Mouse (Mus musculus) brain, embryonic 14.5 days (tissue): ENCODE measurements around the gene Ildr2. TPM values are rescaled to one million over a fixed set of nuclear protein-coding genes. Genes with fewer than 3 reads are reported as not detected.

ENCODE experiments used
- DNase-seq: peaks from one replicate; pipeline ENCODE4 v3.0.0-alpha.2; 2011; ENCODE audit warnings: low read depth
- CTCF ChIP-seq: fragments of 200-500 bp; IDR thresholded peaks from 2 replicates; pipeline ENCODE4 v1.5.1; 2012; ENCODE audit warnings: inconsistent platforms, mild to moderate bottlenecking, moderate library complexity, borderline replicate concordance; ENCODE audit not compliant: insufficient read depth, insufficient read length; ENCODE audit errors: extremely low read depth
- POLR2A ChIP-seq: fragments of 200-500 bp; IDR thresholded peaks from 2 replicates; pipeline ENCODE4 v1.6.1; 2012; ENCODE audit warnings: mild to moderate bottlenecking, inconsistent platforms, borderline replicate concordance; ENCODE audit not compliant: poor library complexity, insufficient read depth, insufficient read length, severe bottlenecking; ENCODE audit errors: extremely low read depth
- polyA plus RNA-seq: library from polyadenylated mRNA; depleted of rRNA; stranded (reverse); fragments of >200 nt; gene quantifications from 2 replicates; pipeline ENCODE4 v1.2.3, GENCODE M21; 2012

The Ildr2 gene
- polyA plus RNA-seq, 1 experiment, result 7.5 TPM

DNA sequence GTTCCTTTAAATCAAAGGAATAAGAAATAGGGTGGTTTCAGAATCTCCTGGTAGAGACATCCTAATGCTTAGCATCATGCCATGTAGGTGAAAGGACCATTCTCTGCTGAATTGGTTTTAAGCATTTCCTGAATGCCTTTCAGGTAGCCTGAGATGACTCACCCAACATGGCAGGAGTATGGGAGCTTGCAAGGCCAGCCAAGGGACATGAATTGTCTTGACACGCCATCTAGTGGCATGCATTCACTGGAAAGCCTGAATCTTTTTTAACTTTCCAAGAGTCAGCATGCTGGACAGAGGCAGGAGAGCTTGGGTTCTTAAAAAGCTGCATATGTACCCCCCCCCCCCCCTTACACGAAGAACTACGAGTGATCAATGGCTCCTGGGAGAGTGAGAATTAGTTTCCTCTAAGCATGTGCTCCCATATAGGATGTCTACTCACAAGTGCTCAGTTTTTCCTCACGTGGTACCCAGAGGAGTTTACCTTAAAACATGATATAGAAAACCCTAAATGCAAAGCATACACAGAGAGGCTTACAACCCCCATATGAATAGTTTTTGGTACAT, 65.3 kb downstream of the Ildr2 start:
- TF ChIP-seq CTCF, result peak; percentile 74; the same call in 1 of the 2 replicates
- TF ChIP-seq POLR2A, result no peak

DNA sequence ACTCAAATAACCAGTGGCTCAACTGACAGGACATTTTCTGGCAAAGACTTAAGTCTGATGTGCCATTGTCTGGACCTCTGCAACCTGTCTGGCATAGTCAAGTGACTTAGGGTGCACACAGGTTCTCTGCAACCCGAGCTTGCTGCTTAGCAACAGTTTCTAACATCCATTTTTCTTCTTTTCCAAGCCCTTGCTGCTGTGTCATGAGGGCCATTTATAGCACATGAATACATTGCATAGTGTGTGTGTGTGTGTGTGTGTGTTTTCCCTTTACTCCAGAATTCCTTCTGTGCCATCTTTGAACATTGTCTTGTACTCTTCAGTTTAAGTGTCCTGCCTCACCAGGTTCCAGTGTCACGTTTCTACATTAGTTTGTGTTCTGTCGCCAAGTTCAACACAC, 72.5 kb downstream of the Ildr2 start:
- no peak for DNase-seq
- TF ChIP-seq CTCF, result no peak
- TF ChIP-seq POLR2A, result no peak

More for the DNA sequence above, 65.3 kb downstream of the Ildr2 start:
- DNase-seq, result peak; percentile 88

DNA sequence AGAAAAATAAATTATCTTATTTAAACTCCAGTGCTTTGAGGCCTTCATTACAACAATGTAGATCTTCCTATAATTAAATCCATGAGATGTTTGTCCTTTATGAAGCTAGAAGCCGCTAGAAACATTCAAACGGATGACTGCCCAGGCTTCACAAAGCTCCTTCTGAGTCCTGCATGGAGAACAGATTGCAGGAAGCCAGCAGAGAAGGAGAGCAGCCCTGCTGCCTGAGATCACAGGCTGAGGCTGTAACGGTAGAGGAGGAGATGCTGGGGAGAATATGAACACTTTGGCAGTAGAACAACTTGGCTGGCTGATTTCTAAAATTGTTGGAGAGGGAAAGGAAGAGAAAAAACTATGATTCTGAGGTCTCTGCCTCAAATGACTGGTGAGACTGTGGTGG, 76.8 kb downstream of the Ildr2 start:
- DNase-seq, result peak; percentile 26
- TF ChIP-seq CTCF, result no peak
- TF ChIP-seq POLR2A, result no peak

DNA sequence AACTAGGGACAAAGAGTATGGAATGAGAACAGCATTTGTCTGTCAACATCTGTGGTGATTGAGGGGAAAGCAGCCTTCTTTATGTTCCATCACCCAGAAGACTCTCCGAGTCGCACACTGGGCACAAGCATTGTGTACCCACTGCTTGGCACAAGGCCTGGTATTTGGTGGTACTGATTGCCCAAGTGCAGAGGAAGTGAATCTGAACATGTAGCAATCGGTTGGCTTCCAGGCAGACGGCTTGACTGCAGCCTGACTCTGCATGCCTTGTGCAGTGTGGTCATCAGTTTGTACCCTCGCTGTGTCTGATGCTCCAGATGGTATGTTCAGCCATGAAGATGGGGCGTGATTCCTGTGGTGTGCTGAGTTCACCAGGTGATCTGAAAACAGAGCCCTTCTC, 85.2 kb downstream of the Ildr2 start:
- no peak for DNase-seq
- TF ChIP-seq CTCF (no peak), POLR2A (no peak)

DNA sequence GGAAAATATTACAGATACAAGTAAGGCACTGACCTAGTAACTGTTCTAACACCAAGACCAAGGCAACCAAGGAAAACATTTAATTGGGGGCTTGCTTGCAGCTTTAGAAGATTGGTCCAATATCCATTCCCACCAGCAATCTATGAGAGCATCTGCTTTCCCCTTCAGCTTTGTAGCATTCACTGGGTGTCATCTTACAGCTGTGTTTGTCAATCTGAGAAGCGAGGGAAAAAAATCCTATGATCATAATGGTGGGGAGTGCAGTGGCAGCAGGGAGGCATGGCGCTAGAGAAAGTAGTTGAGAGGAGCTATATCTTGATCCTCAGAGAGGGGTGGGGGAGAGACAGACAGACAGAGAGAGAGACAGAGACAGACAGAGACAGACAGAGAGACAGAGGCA, 88.1 kb downstream of the Ildr2 start:
- TF ChIP-seq POLR2A, result no peak
- TF ChIP-seq CTCF, result no peak
- no peak for DNase-seq

DNA sequence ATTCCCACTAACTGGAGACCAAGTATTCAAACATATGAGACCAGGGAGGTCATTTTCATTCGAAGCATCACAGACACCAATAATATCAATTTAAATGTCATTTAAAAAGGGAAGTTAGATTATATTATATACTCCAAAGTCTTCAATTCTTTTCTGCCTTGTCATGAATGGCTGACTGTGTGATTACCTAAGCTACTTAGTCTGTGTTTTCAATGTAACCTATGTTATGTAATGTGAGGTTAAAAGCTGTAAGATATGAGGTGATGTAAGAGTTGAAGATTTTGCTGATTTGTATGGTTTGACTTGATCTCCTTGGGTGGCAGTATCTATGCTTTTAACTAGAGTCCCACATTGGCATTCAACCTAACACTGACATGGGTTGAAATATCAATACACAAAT, 88.6 kb downstream of the Ildr2 start:
- TF ChIP-seq CTCF (no peak), POLR2A (no peak)
- DNase-seq, result no peak

DNA sequence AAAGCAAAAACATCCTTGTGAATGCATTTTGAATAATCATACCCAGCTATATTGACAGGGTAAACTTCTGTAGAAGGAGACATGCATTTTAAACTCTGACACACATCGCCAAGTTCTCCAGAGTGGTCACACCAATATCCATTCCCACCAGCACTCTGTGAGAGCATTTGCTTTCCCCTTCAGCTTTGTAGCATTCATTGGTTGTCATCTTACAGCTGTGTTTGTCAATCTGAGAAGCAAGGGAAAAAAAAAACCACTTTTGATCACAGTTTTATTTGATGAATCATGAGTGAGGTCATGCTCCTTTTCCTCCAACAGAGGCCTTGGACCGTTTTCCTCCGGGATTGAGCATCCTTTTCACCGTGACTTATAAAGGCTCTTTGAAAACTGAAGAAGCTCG, 89.6 kb downstream of the Ildr2 start:
- TF ChIP-seq CTCF (no peak), POLR2A (no peak)
- no peak for DNase-seq

DNA sequence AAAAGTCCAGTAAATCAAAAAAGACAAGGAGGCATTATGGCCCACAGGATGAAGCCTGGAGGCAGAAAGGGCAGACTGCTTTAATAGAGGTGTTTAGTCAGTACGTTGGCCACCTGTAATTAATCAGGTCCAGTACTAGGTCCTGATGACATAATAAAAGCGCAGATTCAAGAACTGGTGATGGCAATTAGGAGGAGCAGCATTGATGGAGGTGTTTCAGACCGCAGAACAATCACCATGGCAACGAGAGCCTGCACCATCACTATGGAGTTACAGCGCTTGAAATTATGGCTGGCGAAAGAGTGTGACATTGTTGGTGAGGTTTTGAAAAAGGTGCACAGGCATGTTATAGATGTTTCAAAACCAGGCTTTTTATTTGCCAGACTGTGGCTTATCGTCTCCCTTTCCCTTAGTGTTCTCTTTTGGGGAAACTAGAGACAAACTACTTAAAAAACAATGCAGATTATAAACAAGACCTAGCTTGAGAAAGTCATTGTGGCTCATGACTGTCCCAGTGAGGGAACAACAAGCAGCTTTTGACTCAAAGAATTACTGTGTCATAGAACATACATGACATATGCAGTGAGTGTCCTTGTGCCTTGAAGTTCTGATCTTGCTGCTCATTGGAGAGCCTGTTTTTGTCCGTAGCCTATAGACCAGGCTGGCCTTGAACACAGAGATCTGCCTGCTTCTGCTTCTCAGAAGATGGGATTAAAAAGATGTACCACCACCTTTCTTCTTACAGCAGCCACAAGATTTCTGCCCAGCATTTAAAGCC, 90.5 kb downstream of the Ildr2 start:
- peak; percentile 84 for DNase-seq

DNA sequence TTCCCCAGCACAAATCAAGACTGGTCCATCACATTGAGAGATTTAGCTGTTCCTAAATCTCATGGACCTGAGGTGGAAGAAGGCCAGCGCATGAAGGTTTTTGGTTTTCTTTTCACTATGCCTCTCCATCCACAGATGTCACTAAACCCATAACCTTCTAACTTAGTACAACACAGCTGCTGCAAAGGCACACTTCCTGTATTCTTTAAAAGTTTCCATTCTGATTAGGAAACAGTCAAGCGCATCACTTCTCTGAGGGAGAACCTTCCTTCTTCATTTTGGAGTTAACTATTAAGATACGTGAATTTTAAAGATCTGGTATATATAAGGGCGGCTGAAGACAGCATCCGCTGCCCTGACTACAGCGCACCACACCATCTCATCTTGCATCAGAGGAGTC, 91.7 kb downstream of the Ildr2 start:
- TF ChIP-seq POLR2A (no peak), CTCF (no peak)
- DNase-seq, result no peak

More for the DNA sequence above, 90.5 kb downstream of the Ildr2 start:
- TF ChIP-seq POLR2A, result no peak
- no peak for TF ChIP-seq CTCF

DNA sequence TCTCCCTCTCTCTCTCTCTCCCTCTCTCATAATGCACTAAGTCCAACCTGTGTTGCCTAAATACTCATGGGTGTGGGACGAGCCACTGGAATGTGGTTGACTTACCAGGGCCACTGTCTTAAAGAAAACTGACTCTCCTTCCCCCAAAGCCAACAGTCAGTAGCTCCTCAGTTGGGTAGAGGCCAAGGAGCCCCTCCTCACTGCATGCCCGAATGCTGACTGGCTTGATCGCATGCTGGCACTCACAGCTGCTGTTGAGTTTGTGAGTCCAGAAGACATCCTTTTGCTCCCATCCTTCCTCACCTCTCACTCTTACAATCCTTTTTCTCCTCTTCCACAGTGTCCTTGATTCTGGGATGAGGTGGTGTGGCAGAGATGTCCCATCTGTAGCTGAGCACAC, 93.0 kb downstream of the Ildr2 start:
- TF ChIP-seq POLR2A (no peak), CTCF (no peak)
- DNase-seq, result no peak

DNA sequence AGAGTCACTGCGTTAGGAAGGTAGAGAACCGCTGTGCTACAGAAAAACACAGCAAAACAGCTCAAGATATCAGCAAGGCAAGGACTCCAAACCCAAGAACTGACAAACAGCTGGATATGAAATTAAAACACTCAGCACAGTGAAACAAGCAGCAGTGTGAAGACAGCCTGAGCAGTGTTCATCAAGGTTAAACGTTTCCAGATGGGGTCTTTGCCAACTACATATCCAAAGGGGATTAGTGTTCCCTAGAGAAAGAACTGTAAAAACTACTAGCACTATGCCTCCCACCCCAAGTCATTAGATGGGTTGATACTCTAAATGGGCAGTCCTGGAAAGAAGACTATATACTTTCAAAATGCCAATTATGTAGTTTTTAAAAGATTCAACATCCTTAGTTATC, 95.4 kb downstream of the Ildr2 start:
- no peak for TF ChIP-seq POLR2A
- TF ChIP-seq CTCF, result no peak
- no peak for DNase-seq

DNA sequence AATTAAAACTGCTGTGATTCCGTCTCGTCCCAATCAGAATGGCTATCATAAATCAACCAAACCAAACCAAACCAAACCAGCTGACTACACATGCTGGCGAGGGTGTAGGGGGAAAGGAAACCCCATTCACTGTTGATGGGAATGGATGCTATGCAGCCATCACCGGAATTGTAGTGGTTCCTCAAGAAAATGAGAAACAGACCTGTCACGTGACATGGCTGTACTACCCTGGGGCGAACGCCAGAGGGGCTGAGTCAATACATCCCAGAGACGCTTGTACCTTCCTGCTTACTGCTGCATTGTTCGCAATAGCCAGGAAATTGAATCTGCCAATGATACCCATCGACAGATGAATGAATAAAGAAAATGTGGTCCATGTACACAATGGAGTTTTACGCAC, 95.8 kb downstream of the Ildr2 start:
- DNase-seq, result no peak
- TF ChIP-seq CTCF, result no peak
- TF ChIP-seq POLR2A, result no peak
